Mouse (Mus musculus) CH12.LX (cell line): ENCODE data around the gene Nop16. TPM values are rescaled to one million over a fixed set of nuclear protein-coding genes. Genes with fewer than 3 reads are reported as not detected.

Experiments used
- DNase-seq: peaks from one replicate; pipeline ENCODE4 v3.0.0-alpha.2; 2013; ENCODE audit errors: extremely low read depth
- H3K27ac ChIP-seq: 2 replicates; pipeline ENCODE4 v1.5.1; 2012; ENCODE audit warnings: low read depth, mild to moderate bottlenecking, control low read depth, moderate library complexity; ENCODE audit not compliant: insufficient read depth
- H3K27me3 ChIP-seq: replicated peaks from 2 replicates; pipeline ENCODE3; 2012; ENCODE audit warnings: inconsistent platforms
- H3K36me3 ChIP-seq, 2 experiments: replicated peaks in 1 of 2; 2 replicates each; pipeline versions ENCODE3 to v1.6.1; 2012; ENCODE audit warnings: inconsistent platforms in 1 of 2, low read length in 1 of 2, mild to moderate bottlenecking in 1 of 2, mixed read lengths in 1 of 2, moderate library complexity in 1 of 2; ENCODE audit not compliant: control insufficient read depth in 1 of 2, insufficient read depth in 1 of 2
- H3K4me1 ChIP-seq, 2 experiments: 2 replicates each; pipeline ENCODE4 v1.6.1; 2012; ENCODE audit warnings: inconsistent platforms in 1 of 2, moderate library complexity in 1 of 2; ENCODE audit not compliant: insufficient read depth in 2 of 2, control insufficient read depth in 1 of 2
- H3K4me2 ChIP-seq: 2 replicates; pipeline ENCODE4 v1.6.1; 2012; ENCODE audit warnings: low read depth, mild to moderate bottlenecking, control low read depth; ENCODE audit not compliant: poor library complexity, insufficient read depth, severe bottlenecking
- H3K4me3 ChIP-seq, 3 experiments: fragments of 150-350 bp in 1 of 3; sonication (generic) in 1 of 3; replicated peaks in 1 of 3; 2 replicates each; pipeline versions ENCODE3 to v1.5.1; 2011 to 2012; ENCODE audit warnings: low read depth in 2 of 3, low read length in 2 of 3, mild to moderate bottlenecking in 2 of 3, moderate library complexity in 2 of 3, control low read depth in 1 of 3, improper control_type of control experiment in 1 of 3, inconsistent platforms in 1 of 3, mixed read lengths in 1 of 3; ENCODE audit not compliant: poor library complexity in 1 of 3
- H3K79me2 ChIP-seq: replicated peaks from 2 replicates; pipeline ENCODE4 v1.6.1; 2012; ENCODE audit warnings: mild to moderate bottlenecking, moderate library complexity; ENCODE audit not compliant: control insufficient read depth, poor library complexity, insufficient read depth, severe bottlenecking; ENCODE audit errors: extremely low read depth
- H3K9ac ChIP-seq: 2 replicates; pipeline ENCODE4 v1.6.1; 2012; ENCODE audit warnings: low read depth, mild to moderate bottlenecking, control low read depth, moderate library complexity; ENCODE audit not compliant: insufficient read depth
- H3K9me3 ChIP-seq: replicated peaks from 2 replicates; pipeline ENCODE3; 2012; ENCODE audit warnings: low read length, inconsistent platforms, mixed read lengths
- BHLHE40 ChIP-seq: IDR thresholded peaks from 2 replicates; pipeline ENCODE4 v1.6.1; 2011; ENCODE audit warnings: mild to moderate bottlenecking, low read depth, low read length, improper control_type of control experiment
- CHD2 ChIP-seq: IDR thresholded peaks from 2 replicates; pipeline ENCODE4 v1.6.1; 2011; ENCODE audit warnings: low read length, improper control_type of control experiment
- E2F4 ChIP-seq: IDR thresholded peaks from 2 replicates; pipeline ENCODE4 v1.6.1; 2011; ENCODE audit warnings: low read depth, low read length, improper control_type of control experiment; ENCODE audit not compliant: insufficient replicate concordance
- ELF1 ChIP-seq: IDR thresholded peaks from 2 replicates; pipeline ENCODE4 v1.6.1; 2014; ENCODE audit warnings: low read depth, mild to moderate bottlenecking, inconsistent platforms, low read length, improper control_type of control experiment
- EP300 ChIP-seq: IDR thresholded peaks from 2 replicates; pipeline ENCODE4 v1.6.1; 2011; ENCODE audit warnings: low read length, improper control_type of control experiment
- GABPA ChIP-seq: IDR thresholded peaks from 2 replicates; pipeline ENCODE4 v1.6.1; 2012; ENCODE audit warnings: low read depth, low read length, improper control_type of control experiment, inconsistent platforms; ENCODE audit not compliant: insufficient replicate concordance
- HCFC1 ChIP-seq: IDR thresholded peaks from 2 replicates; pipeline ENCODE4 v1.6.1; 2012; ENCODE audit warnings: low read depth, mild to moderate bottlenecking, inconsistent platforms, low read length, improper control_type of control experiment
- IRF4 ChIP-seq: IDR thresholded peaks from 2 replicates; pipeline ENCODE4 v1.6.1; 2014; ENCODE audit warnings: low read depth, mild to moderate bottlenecking, inconsistent platforms, low read length, improper control_type of control experiment
- JUND ChIP-seq: conservative IDR thresholded peaks from 2 replicates; pipeline ENCODE4 v1.6.1; 2011; ENCODE audit warnings: low read depth, low read length, improper control_type of control experiment
- KAT2A ChIP-seq: IDR thresholded peaks from 2 replicates; pipeline ENCODE4 v1.6.1; 2012; ENCODE audit warnings: low read length, improper control_type of control experiment, inconsistent platforms; ENCODE audit not compliant: insufficient replicate concordance
- MAFK ChIP-seq: IDR thresholded peaks from 2 replicates; pipeline ENCODE4 v1.6.1; 2011; ENCODE audit warnings: low read length, improper control_type of control experiment; ENCODE audit not compliant: insufficient replicate concordance
- MAZ ChIP-seq: IDR thresholded peaks from 2 replicates; pipeline ENCODE4 v1.6.1; 2012; ENCODE audit warnings: low read depth, mild to moderate bottlenecking, inconsistent platforms, low read length, improper control_type of control experiment, moderate library complexity
- MEF2A ChIP-seq: IDR thresholded peaks from 2 replicates; pipeline ENCODE4 v1.6.1; 2014; ENCODE audit warnings: low read depth, mild to moderate bottlenecking, inconsistent platforms, low read length, improper control_type of control experiment, borderline replicate concordance
- MXI1 ChIP-seq: IDR thresholded peaks from 2 replicates; pipeline ENCODE4 v1.6.1; 2011; ENCODE audit warnings: mild to moderate bottlenecking, low read depth, low read length, improper control_type of control experiment
- MYC ChIP-seq: IDR thresholded peaks from 2 replicates; pipeline ENCODE4 v1.6.1; 2011; ENCODE audit warnings: low read depth, mild to moderate bottlenecking, improper control_type of control experiment, low read length
- POLR2A ChIP-seq: IDR thresholded peaks from 2 replicates; pipeline ENCODE4 v1.6.1; 2011; ENCODE audit warnings: low read depth, mild to moderate bottlenecking, improper control_type of control experiment, low read length
- POLR2AphosphoS2 ChIP-seq: IDR thresholded peaks from 2 replicates; pipeline ENCODE4 v1.6.1; 2011; ENCODE audit warnings: low read depth, low read length, improper control_type of control experiment
- RAD21 ChIP-seq: IDR thresholded peaks from 2 replicates; pipeline ENCODE4 v1.6.1; 2011; ENCODE audit warnings: low read depth, mild to moderate bottlenecking, low read length, improper control_type of control experiment, moderate library complexity
- RCOR1 ChIP-seq: conservative IDR thresholded peaks from 2 replicates; pipeline ENCODE4 v1.6.1; 2012; ENCODE audit warnings: low read depth, mild to moderate bottlenecking, inconsistent platforms, low read length, improper control_type of control experiment
- SIN3A ChIP-seq: IDR thresholded peaks from 2 replicates; pipeline ENCODE4 v1.6.1; 2012; ENCODE audit warnings: low read length, improper control_type of control experiment, inconsistent platforms
- SMC3 ChIP-seq: IDR thresholded peaks from 2 replicates; pipeline ENCODE4 v1.6.1; 2011; ENCODE audit warnings: low read depth, low read length, improper control_type of control experiment
- TBP ChIP-seq: conservative IDR thresholded peaks from 2 replicates; pipeline ENCODE4 v1.6.1; 2011; ENCODE audit warnings: low read depth, low read length, improper control_type of control experiment
- UBTF ChIP-seq: IDR thresholded peaks from 2 replicates; pipeline ENCODE4 v1.6.1; 2012; ENCODE audit warnings: low read depth, mild to moderate bottlenecking, inconsistent platforms, low read length, improper control_type of control experiment, moderate library complexity
- USF2 ChIP-seq: conservative IDR thresholded peaks from 2 replicates; pipeline ENCODE4 v1.6.1; 2011; ENCODE audit warnings: low read depth, low read length, improper control_type of control experiment
- ZC3H11A ChIP-seq: IDR thresholded peaks from 2 replicates; pipeline ENCODE4 v1.6.1; 2012; ENCODE audit warnings: low read depth, mild to moderate bottlenecking, inconsistent platforms, low read length, improper control_type of control experiment
- ZKSCAN1 ChIP-seq: IDR thresholded peaks from 2 replicates; pipeline ENCODE4 v1.6.1; 2012; ENCODE audit warnings: low read depth, inconsistent platforms, low read length, improper control_type of control experiment, borderline replicate concordance
- ZMIZ1 ChIP-seq: IDR thresholded peaks from 2 replicates; pipeline ENCODE4 v1.6.1; 2012; ENCODE audit warnings: low read depth, mild to moderate bottlenecking, inconsistent platforms, low read length, improper control_type of control experiment
- dilution Hi-C: fragments of 300-500 bp; cut with MboI; formaldehyde crosslinking; loops from 2 replicates; pipeline ENCODE4 v1.14.3; 2020; ENCODE audit warnings: low sequenced_read_pairs; ENCODE audit not compliant: extremely low pct_unique_long_range_greater_than_20kb, extremely low pct_ligation_motif_present
- in situ Hi-C: fragments of 300-500 bp; cut with MboI; formaldehyde crosslinking; loops from 3 replicates; pipeline ENCODE4 v1.14.3; 2019; ENCODE audit warnings: low sequenced_read_pairs, low pct_ligation_motif_present, low pct_unique_long_range_greater_than_20kb, mixed read lengths
- polyA plus RNA-seq: library from polyadenylated mRNA; unstranded; fragments of >175 nt; gene quantifications from 2 replicates; pipeline ENCODE4 v1.2.1, GENCODE M21; 2012; ENCODE audit warnings: low read depth; ENCODE audit not compliant: insufficient read length
- total RNA-seq, 2 experiments: library from RNA; depleted of rRNA; stranded (reverse); fragments of 300-350 nt in 1 of 2; fragments of >200 nt in 1 of 2; gene quantifications; 2 replicates each; pipeline ENCODE4 v1.2.3; 2012 to 2014

The Nop16 gene
- total and polyA plus RNA-seq, 3 experiments, result 100 to 187 (median 127) TPM

DNA sequence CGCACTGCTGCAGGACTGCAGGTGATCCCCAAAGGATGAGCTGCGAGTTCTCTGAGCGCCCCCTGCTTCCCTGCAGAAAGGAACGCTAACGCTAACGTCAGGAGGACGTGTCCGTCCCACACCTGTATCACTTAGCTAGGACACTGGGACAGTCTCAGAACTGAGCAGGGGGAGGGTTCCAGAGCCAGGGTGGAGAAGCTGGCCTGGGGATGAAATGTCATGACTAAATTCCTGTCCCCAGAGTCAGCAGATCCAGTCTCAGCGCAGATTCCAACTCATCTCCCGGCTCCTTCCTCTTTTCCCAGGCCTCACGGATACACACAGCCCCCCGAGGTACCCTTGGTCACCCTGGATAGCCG is 20.7 kb upstream of the Nop16 start:
- Histone ChIP-seq H3K79me2 (no peaks in the 10 kb centered on the region), H3K4me2 (peak overlapping the region; percentile 48)
- DNase-seq, result no peak
- TF ChIP-seq CHD2 (no peak), POLR2AphosphoS2 (no peak), RAD21 (no peak), POLR2A (no peak), MAZ (no peak), SMC3 (no peak), HCFC1 (no peak), UBTF (no peak), ZKSCAN1 (no peak), MXI1 (no peak), MYC (no peak), SIN3A (no peak), ELF1 (no peak), BHLHE40 (no peak), MAFK (no peak), TBP (no peak)
- TF ChIP-seq, all 38 proteins: peak for 0
- in situ Hi-C loops, result no loop called here
- H3K27ac ChIP-seq, result no peak overlapping the region
- H3K36me3 ChIP-seq, result peaks cover 0 to 7% of the 10 kb centered on the region in 2 experiments
- dilution Hi-C loops, result no loop called here
- H3K9me3 ChIP-seq, result no peaks in the 10 kb centered on the region
- peak overlapping the region; percentile 61 to 74 (median 65) for H3K4me3 ChIP-seq
- H3K27me3 ChIP-seq, result no peaks in the 10 kb centered on the region
- peak overlapping the region; percentile 42 for H3K9ac ChIP-seq
- H3K4me1 ChIP-seq, result peaks cover 0 to 10% of the 10 kb centered on the region in 2 experiments; a peak in 2 of 4 replicates

GRCm38 (mm10) chr13:54609301-54609700 is 19.4 kb upstream of the Nop16 start:
- in situ Hi-C loops (no loop called here), dilution Hi-C loops (no loop called here)
- Histone ChIP-seq H3K9me3 (no peaks in the 10 kb centered on the region), H3K4me1 (peaks cover 0 to 10% of the 10 kb centered on the region in 2 experiments; a peak in 2 of 4 replicates), H3K9ac (no peak overlapping the region), H3K27ac (no peak overlapping the region), H3K27me3 (no peaks in the 10 kb centered on the region), H3K79me2 (no peaks in the 10 kb centered on the region), H3K4me2 (no peak overlapping the region), H3K4me3 (no peak overlapping the region), H3K36me3 (peaks cover 0 to 12% of the 10 kb centered on the region in 2 experiments)
- no peak for TF ChIP-seq MYC
- no peak for TF ChIP-seq GABPA
- no peak for TF ChIP-seq MXI1
- no peak for TF ChIP-seq KAT2A
- no peak for TF ChIP-seq IRF4
- TF ChIP-seq ZMIZ1, result no peak
- TF ChIP-seq EP300, result no peak
- TF ChIP-seq SMC3, result no peak
- no peak for TF ChIP-seq MEF2A
- no peak for TF ChIP-seq E2F4
- no peak for TF ChIP-seq ZC3H11A
- no peak for TF ChIP-seq RCOR1
- no peak for TF ChIP-seq MAFK
- no peak for TF ChIP-seq JUND
- no peak for TF ChIP-seq USF2
- no peak for DNase-seq
